Mouse (Mus musculus) olfactory bulb, adult 2 months (tissue): ENCODE data around the gene Mbd6.

Experiments used
- CTCF ChIP-seq: fragments of 200-500 bp; IDR thresholded peaks from 2 replicates; pipeline ENCODE4 v1.5.1; 2012; ENCODE audit warnings: low read depth, mild to moderate bottlenecking, low read length, moderate library complexity; ENCODE audit not compliant: insufficient read depth
- POLR2A ChIP-seq: fragments of 200-500 bp; IDR thresholded peaks from 2 replicates; pipeline ENCODE4 v1.6.1; 2012; ENCODE audit warnings: mild to moderate bottlenecking, low read depth, low read length, moderate library complexity; ENCODE audit not compliant: insufficient read depth

DNA sequence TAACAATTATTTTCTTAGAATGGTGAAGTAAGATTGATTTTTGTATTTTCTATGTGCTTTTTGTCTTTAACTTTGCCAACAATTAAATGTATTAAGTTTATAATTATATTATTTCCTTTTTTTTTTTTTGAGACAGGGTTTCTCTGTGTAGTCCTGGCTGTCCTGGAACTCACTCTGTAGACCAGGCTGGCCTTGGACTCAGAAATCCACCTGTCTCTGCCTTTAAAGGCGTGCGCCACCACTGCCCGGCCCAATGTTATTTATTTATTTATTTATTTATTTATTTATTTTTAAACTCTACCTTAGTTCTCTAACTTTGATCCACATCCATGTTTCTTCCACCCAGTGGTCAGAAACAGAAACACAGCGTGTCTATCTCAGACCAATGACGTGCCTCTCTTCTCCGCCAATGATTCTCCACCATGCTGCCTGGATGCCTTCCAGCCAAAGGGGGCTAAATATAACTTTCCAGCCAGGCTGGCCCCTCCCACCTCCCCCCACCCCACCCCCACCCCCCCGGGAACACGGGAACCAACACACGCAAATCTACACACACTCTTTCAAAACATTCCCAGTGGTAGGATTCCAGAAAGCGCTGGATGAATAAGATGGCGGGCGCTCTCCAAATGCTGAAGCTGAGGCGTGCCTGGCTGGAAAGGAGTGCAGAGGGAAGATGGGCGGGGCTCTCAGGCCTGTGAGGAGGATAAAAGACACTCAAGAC, 33.0 kb downstream of the Mbd6 start:
- TF ChIP-seq CTCF (no peak), POLR2A (no peak)
